Mouse (Mus musculus): ENCODE measurements around the gene Fstl1. TPM values are rescaled to one million over a fixed set of nuclear protein-coding genes. Genes with fewer than 3 reads are reported as not detected.
A peak's percentile ranks its signal among the peaks of the same experiment; 100 is the strongest.

Fstl1 gene
- polyA plus RNA-seq, 1 experiment from 2014 or later, result 81.8 TPM

DNA sequence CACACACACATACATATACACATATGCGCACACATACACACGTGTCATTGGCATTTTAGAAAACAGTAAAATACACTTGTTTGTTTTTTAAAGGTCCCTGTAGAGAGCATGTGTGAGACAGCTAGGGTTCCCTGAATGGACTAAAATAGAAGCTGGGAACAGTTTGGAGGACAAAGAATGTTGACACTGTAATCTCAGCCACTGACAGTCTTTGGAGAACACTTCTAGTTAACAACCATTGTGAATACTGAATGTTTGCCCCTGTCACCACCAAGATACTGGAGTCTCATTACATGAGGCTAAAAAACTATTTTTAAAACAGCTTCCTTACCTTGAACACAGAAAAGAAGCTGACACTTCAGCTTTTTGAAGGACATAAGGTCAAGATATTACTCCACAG is 19.4 kb upstream of the Fstl1 start:
- Histone ChIP-seq H3K9ac (no peak overlapping the region), H3K27me3 (no peaks in the 10 kb centered on the region), H3K27ac (no peak overlapping the region), H3K9me3 (replicated peaks) (no peaks in the 10 kb centered on the region), H3K4me1 (peaks cover 5% of the 10 kb centered on the region; the same call in 1 of the 2 replicates), H3K4me2 (no peak overlapping the region), H3K4me3 (no peak overlapping the region), H3K36me3 (ENCODE audit: poor library complexity, severe bottlenecking) (no peaks in the 10 kb centered on the region)
- 89% methylated on average over 2 of the region's 2 CpGs for WGBS
- ATAC-seq, result no peak

DNA sequence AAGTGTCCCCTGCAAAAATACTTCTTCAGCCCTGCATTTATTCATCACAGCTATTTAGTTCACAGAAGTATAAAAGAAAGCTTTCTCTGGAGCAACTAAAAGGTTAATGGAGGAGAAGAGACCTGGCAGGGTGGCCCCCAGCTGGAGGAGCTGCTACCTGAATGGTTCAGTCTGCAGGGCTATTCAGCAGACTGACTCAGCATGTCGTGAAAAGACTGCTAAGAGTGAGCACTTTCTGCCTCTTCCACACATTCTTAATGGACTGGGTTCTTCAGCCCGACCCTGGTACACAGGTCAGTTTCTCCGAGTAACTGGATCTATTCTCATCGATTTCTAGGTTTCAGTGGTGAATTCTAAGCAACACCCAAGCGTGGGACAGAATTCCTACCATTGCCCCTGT is 12.9 kb upstream of the Fstl1 start:
- Histone ChIP-seq H3K9me3 (replicated peaks) (no peaks in the 10 kb centered on the region), H3K4me1 (peaks cover 8% of the 10 kb centered on the region; the same call in 1 of the 2 replicates), H3K4me2 (no peak overlapping the region), H3K9ac (no peak overlapping the region), H3K27me3 (no peaks in the 10 kb centered on the region), H3K27ac (no peak overlapping the region), H3K36me3 (ENCODE audit: poor library complexity, severe bottlenecking) (no peaks in the 10 kb centered on the region), H3K4me3 (no peak overlapping the region)
- WGBS, result 19% methylated on average over 5 of the region's 5 CpGs
- ATAC-seq, result 0 out of 2 replicates have a peak, but pooled peaks have one; percentile 51

DNA sequence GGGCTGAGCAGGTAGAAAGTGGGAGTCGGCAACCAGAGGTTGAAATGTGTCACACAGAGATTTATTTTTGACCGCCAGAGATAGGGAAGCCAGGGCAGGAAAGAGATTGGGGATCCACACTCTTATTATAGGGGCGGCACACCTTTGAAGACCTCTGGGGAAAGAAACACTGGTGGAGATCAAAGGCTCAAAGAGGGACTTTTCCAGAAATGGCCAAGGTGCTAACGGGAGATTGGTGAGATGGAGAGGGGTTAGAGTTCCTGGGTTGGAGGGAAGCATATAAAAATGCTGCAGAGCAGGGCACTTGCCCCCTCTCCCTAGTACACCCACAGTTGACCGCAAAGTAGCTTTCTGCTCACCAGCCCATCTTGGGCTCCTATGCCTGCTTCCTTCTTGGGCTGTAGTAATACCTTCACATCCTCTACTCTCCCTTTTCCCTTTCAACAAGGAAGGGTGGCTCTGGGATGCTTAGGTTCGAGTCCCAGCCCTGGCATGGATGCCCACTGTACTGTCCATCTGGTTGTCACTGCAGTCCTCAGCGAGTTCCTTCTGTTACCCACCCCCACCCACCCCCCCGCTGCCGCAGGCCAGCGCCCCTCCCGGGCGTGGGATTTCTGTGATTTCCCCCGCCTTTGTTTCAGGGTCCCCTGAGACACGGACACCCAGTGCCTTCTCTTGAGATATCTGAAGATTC is 360 bp upstream of the Fstl1 start:
- no peaks in the 10 kb centered on the region for H3K27me3 ChIP-seq
- peak overlapping the region; percentile 41; the same call in 1 of the 2 replicates for H3K27ac ChIP-seq
- H3K9me3 ChIP-seq (replicated peaks), result no peaks in the 10 kb centered on the region
- peak overlapping the region; percentile 73 for H3K4me3 ChIP-seq
- peak overlapping the region; percentile 95 for H3K4me2 ChIP-seq
- peaks cover 33% of the 10 kb centered on the region for H3K4me1 ChIP-seq
- H3K36me3 ChIP-seq (ENCODE audit: poor library complexity, severe bottlenecking), result no peaks in the 10 kb centered on the region
- ATAC-seq, result peak; percentile 30
- H3K9ac ChIP-seq, result peak overlapping the region; percentile 89
- 34% methylated on average over 14 of the region's 14 CpGs for WGBS

DNA sequence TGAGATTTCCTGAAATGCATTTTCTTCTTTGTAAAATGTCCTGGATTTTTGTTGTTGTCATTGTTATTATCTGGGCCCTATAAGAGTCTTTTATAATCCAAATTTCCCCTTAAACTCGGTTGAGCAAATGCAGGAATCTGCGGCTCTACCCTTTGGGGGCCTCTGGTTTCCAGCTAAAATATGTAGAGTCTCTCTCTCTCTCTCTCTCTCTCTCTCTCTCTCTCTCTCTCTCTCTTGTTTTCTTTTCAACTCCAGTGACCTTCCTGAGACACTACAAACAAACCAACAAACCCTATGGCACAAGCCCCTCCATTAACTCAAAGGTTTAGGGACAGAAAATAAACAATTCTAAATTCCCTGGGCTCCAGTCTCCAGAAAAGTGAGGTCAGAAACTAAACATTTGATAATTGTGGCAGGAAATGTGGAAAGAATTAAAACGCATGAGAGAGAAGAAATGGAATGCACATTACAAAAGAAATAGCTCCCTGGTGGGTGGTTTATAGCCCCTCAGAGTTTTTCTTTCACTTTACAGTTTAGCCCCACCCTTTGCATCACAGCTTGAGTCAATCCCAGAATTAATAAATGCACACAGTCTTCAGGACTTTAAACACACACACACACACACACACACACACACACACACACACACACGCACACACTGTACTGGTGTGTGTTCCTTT is 1.3 kb downstream of the Fstl1 start:
- peak overlapping the region; percentile 51; the same call in 1 of the 2 replicates for H3K27ac ChIP-seq
- WGBS, result 13% methylated on average over 4 of the region's 4 CpGs
- ATAC-seq, result no peak

DNA sequence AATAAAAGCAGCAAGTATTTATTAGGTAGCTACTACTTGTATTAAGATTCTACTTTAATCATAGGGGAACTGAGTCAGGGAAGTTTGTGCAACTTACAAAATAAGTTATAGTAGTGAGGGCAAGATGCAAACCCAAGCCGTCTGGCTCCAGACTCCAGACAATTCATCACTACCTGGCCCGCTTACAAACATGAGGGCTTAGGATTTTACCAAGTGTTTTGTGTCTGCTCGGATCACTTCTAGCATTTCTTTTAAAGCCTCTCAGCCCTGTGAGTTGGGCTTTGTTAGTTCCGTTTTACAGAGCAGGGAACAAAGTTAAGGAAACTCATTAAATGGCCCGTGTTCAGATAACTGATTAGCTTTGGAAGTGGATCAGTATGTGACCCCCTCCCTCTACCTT is 1.9 kb downstream of the Fstl1 start:
- peaks cover 34% of the 10 kb centered on the region for H3K4me1 ChIP-seq

More for the DNA sequence above, 1.3 kb downstream of the Fstl1 start:
- H3K9me3 ChIP-seq (replicated peaks), result no peaks in the 10 kb centered on the region
- peak overlapping the region; percentile 73 for H3K4me3 ChIP-seq
- H3K27me3 ChIP-seq, result no peaks in the 10 kb centered on the region
- H3K4me1 ChIP-seq, result peaks cover 34% of the 10 kb centered on the region
- no peaks in the 10 kb centered on the region for H3K36me3 ChIP-seq (ENCODE audit: poor library complexity, severe bottlenecking)
- peak overlapping the region; percentile 89 for H3K9ac ChIP-seq
- peak overlapping the region; percentile 95 for H3K4me2 ChIP-seq

DNA sequence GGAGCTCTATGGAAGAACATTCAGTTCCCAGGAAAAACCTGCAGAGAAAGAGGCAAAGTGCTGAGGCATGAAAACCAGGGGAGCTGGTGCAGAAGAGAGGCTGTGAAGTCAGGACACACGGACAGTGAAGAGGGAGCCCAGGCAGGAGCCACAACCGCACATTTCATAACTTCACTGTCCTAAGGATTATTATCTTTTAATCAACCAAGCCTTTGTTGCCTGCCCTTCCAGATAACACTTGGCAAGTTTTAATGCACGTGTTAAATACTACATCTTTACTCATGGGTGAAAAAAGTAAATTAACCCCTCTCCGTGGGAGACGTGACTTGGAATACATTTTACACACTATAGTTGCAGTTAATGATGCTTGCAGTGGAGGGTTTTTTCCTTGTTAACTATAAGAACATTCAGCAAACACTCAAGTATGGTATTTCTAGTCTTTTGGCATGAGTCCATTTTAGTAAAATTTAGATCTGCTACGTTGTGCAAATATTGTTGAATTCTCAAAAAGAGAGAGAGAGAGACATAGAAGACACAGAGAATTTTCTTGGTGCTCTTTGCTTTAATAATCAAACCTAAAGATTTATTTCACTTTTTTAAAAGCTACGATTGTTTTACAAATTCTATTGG is 3.1 kb downstream of the Fstl1 start:
- Histone ChIP-seq H3K36me3 (ENCODE audit: poor library complexity, severe bottlenecking) (0 out of 2 replicates have a peak, but pooled peaks cover 8% of the 10 kb centered on the region), H3K27ac (no peak overlapping the region), H3K9ac (no peak overlapping the region), H3K4me3 (no peak overlapping the region), H3K27me3 (no peaks in the 10 kb centered on the region), H3K4me2 (no peak overlapping the region), H3K9me3 (replicated peaks) (no peaks in the 10 kb centered on the region), H3K4me1 (peaks cover 34% of the 10 kb centered on the region)
- 66% methylated on average over 7 of the region's 7 CpGs for WGBS
- no peak for ATAC-seq

More for the DNA sequence above, 1.9 kb downstream of the Fstl1 start:
- H3K36me3 ChIP-seq (ENCODE audit: poor library complexity, severe bottlenecking), result 0 out of 2 replicates have a peak, but pooled peaks cover 3% of the 10 kb centered on the region
- WGBS, result 12% methylated on average over 5 of the region's 5 CpGs
- H3K9ac ChIP-seq, result no peak overlapping the region; the same call in 1 of the 2 replicates
- no peaks in the 10 kb centered on the region for H3K27me3 ChIP-seq
- peak overlapping the region; percentile 73 for H3K4me3 ChIP-seq
- H3K4me2 ChIP-seq, result peak overlapping the region; percentile 95
- no peak overlapping the region for H3K27ac ChIP-seq
- H3K9me3 ChIP-seq (replicated peaks), result no peaks in the 10 kb centered on the region
- no peak for ATAC-seq

DNA sequence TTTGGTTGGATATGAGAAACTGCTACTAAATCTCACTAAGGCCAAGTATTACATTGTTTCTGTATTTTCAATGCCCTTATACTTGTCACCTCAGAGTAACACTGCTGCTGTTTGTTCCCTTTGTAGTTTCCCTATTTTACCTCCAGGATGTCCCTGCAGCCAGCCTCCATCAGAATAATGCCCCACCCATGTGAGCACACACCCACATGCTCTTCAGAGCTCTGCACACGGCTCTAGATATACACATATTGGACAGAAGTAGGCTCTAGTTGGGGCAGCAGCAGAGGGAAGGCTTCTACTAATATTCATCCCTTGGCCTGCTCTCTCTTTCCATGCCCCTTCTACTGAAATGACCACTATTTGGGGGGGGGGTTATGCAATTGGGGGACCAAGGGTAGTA is 3.7 kb downstream of the Fstl1 start:
- Histone ChIP-seq H3K36me3 (ENCODE audit: poor library complexity, severe bottlenecking) (0 out of 2 replicates have a peak, but pooled peaks cover 8% of the 10 kb centered on the region), H3K4me3 (no peak overlapping the region), H3K9me3 (replicated peaks) (no peaks in the 10 kb centered on the region), H3K4me1 (peaks cover 36% of the 10 kb centered on the region), H3K9ac (no peak overlapping the region), H3K4me2 (no peak overlapping the region), H3K27ac (no peak overlapping the region), H3K27me3 (no peaks in the 10 kb centered on the region)
- ATAC-seq, result no peak
- 55% methylated on average over 1 of the region's 1 CpGs for WGBS

DNA sequence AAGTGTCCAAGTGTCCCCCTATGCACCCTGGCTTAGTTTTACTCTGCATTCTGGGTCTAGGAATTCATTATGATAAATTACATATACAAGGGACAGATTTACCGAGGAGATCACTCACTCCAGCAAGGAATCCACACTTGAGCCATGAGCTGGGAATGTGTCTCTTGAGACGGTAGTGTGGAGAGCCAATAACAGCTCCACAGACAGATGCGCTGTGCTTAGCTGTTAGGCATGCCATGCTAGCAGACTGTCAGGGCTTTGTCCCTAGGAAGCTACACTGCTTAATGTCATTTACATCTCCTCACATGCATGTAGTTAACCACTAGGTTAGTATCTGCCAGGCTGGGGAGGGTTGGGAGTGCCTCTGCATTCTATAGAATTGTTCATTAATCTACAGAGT is 4.2 kb downstream of the Fstl1 start:
- H3K4me2 ChIP-seq, result no peak overlapping the region
- H3K9ac ChIP-seq, result no peak overlapping the region; the same call in 1 of the 2 replicates
- H3K4me1 ChIP-seq, result peaks cover 40% of the 10 kb centered on the region
- H3K27me3 ChIP-seq, result no peaks in the 10 kb centered on the region
- 79% methylated on average over 3 of the region's 3 CpGs for WGBS
- H3K9me3 ChIP-seq (replicated peaks), result no peaks in the 10 kb centered on the region
- 0 out of 2 replicates have a peak, but pooled peaks cover 8% of the 10 kb centered on the region for H3K36me3 ChIP-seq (ENCODE audit: poor library complexity, severe bottlenecking)
- no peak for ATAC-seq
- no peak overlapping the region for H3K4me3 ChIP-seq
- H3K27ac ChIP-seq, result peak overlapping the region; percentile 32; the same call in 1 of the 2 replicates

DNA sequence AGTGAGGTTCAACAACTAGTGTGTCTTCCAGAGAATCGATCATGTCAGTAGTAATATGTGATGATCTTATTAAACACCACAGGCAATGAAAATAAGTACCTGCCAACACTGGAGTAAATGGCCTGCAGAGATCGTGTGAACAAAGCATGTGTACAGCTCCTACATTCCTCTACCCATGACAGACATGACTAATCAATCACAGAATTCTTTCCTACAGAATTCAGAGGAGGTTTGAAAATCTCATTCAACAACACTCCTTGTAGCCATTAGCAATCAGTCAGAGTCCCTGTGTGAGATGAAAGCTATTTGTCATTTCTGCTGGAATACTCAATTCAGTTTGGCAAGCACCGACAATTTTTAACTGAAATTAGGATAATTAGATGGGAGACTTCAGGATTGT is 7.9 kb downstream of the Fstl1 start:
- H3K27me3 ChIP-seq, result no peaks in the 10 kb centered on the region
- no peak overlapping the region for H3K4me3 ChIP-seq
- no peak overlapping the region for H3K9ac ChIP-seq
- no peak for ATAC-seq
- 79% methylated on average over 3 of the region's 3 CpGs for WGBS
- no peak overlapping the region for H3K27ac ChIP-seq
- H3K9me3 ChIP-seq (replicated peaks), result no peaks in the 10 kb centered on the region
- H3K36me3 ChIP-seq (ENCODE audit: poor library complexity, severe bottlenecking), result 0 out of 2 replicates have a peak, but pooled peaks cover 8% of the 10 kb centered on the region
- peaks cover 49% of the 10 kb centered on the region for H3K4me1 ChIP-seq
- H3K4me2 ChIP-seq, result no peak overlapping the region

DNA sequence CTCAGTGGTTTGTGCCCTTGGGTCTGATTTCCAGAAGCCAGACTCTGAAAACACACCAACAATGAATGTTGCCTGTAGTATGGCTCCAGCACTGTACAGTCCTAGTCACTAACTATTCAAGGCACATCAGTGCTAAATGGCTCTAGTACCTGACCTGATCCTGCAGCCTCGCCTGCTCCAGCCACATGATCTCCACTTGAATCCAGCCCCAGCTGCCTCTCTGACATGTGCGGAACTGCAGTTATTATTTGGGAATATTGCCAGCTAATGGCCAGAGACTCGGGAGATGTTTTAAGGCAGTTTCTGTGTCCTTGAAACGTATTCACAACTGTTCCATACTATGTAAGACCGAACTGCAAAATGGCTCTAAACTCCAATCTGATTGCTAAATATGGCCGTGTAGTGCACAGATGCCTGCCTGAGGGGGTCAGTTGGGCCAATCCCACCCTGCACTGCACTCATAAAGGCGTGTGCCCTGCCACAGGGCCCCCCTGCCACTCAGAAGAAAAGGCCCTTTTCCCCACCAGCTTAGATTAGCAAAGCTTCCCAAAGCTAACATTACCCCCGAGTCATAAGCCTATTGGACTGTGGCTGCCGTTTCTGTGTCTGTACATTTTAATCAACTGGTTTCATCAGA is 11.0 kb downstream of the Fstl1 start:
- peak overlapping the region; percentile 38 for H3K4me2 ChIP-seq
- H3K36me3 ChIP-seq (ENCODE audit: poor library complexity, severe bottlenecking), result 0 out of 2 replicates have a peak, but pooled peaks cover 8% of the 10 kb centered on the region
- peak; percentile 46 for ATAC-seq
- no peaks in the 10 kb centered on the region for H3K27me3 ChIP-seq
- H3K4me3 ChIP-seq, result no peak overlapping the region
- no peaks in the 10 kb centered on the region for H3K9me3 ChIP-seq (replicated peaks)
- peak overlapping the region; percentile 41 for H3K9ac ChIP-seq
- peaks cover 36% of the 10 kb centered on the region for H3K4me1 ChIP-seq
- WGBS, result 30% methylated on average over 9 of the region's 9 CpGs
- H3K27ac ChIP-seq, result peak overlapping the region; percentile 80

DNA sequence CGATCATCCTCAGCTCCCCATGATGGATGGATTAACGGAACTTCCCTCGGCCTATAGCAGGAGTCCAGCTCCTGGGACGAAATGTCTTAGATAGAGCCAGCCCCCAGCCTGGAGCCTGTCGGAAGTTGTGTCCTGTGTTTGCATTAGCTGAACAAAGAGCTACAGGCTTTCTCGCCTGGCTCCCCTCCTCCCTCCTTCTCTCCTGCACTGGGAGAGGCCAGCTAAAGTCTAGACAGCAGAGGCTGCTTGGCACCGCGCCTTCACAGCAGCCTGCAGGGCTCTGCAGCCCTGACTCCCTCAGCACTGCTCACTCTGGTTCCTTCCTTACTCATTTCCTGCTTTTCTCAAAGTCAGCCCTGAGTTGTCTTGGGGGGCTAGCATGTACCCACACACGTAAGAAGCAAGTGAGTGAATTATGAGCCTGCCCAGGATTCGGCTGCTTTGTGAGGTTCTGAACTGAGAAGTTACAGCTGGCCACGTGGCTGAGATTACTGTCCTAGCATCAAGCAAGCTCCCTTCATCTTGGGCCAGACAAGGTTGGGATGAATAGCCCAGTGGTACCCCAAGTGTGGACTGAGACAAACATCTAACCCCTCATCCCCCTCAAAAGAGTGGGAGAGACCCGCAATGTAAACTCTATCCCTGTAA is 11.8 kb downstream of the Fstl1 start:
- H3K4me1 ChIP-seq, result peaks cover 40% of the 10 kb centered on the region
- H3K27ac ChIP-seq, result peak overlapping the region; percentile 80
- ATAC-seq, result peak; percentile 96
- H3K4me3 ChIP-seq, result peak overlapping the region; percentile 6; the same call in 1 of the 2 replicates
- H3K36me3 ChIP-seq (ENCODE audit: poor library complexity, severe bottlenecking), result 0 out of 2 replicates have a peak, but pooled peaks cover 5% of the 10 kb centered on the region
- peak overlapping the region; percentile 8 for H3K9ac ChIP-seq
- 10% methylated on average over 12 of the region's 12 CpGs for WGBS
- no peaks in the 10 kb centered on the region for H3K27me3 ChIP-seq
- peak overlapping the region; percentile 38 for H3K4me2 ChIP-seq
- no peaks in the 10 kb centered on the region for H3K9me3 ChIP-seq (replicated peaks)
